Mouse (Mus musculus) liver, embryonic 12.5 days (tissue): ENCODE measurements around the gene Sim2. TPM values are rescaled to one million over a fixed set of nuclear protein-coding genes. Genes with fewer than 3 reads are reported as not detected.

Experiments
- ATAC-seq: fragments of 200-750 bp; cut with Nextera tagmentation; 2 replicates; pipeline ENCODE4 v1.8.0; 2017; ENCODE audit warnings: moderate number of reproducible peaks, mild to moderate bottlenecking, moderate library complexity
- H3K27ac ChIP-seq: fragments of 300-500 bp; sonication (generic); 2 replicates; pipeline ENCODE4 v1.5.1; 2016; ENCODE audit warnings: mild to moderate bottlenecking
- H3K27me3 ChIP-seq: fragments of 300-500 bp; sonication (generic); replicated peaks from 2 replicates; pipeline ENCODE4 v1.6.1; 2016; ENCODE audit warnings: mild to moderate bottlenecking, moderate library complexity
- H3K36me3 ChIP-seq: fragments of 300-500 bp; sonication (generic); 2 replicates; pipeline ENCODE4 v1.6.1; 2016; ENCODE audit warnings: mild to moderate bottlenecking, moderate library complexity
- H3K4me1 ChIP-seq: fragments of 300-500 bp; sonication (generic); 2 replicates; pipeline ENCODE4 v1.6.1; 2016
- H3K4me2 ChIP-seq: fragments of 300-500 bp; sonication (generic); 2 replicates; pipeline ENCODE4 v1.6.1; 2016; ENCODE audit warnings: mild to moderate bottlenecking, moderate library complexity
- H3K4me3 ChIP-seq: fragments of 300-500 bp; sonication (generic); 2 replicates; pipeline ENCODE4 v1.5.1; 2016; ENCODE audit warnings: mild to moderate bottlenecking, moderate library complexity
- H3K9ac ChIP-seq: fragments of 300-500 bp; sonication (generic); 2 replicates; pipeline ENCODE4 v1.6.1; 2016; ENCODE audit warnings: mild to moderate bottlenecking, moderate library complexity
- H3K9me3 ChIP-seq: fragments of 300-500 bp; sonication (generic); replicated peaks from 2 replicates; pipeline ENCODE4 v1.6.1; 2016; ENCODE audit warnings: mild to moderate bottlenecking, moderate library complexity
- WGBS: fragments of 180-500 bp; shearing (Covaris S2); methylation state at CpG from one replicate; pipeline ENCODE4 v1.1.7; 2016; ENCODE audit not compliant: insufficient replicate concordance; 5-methylcytosine and 5-hydroxymethylcytosine counted together
- microRNA-seq: library from miRNA; unstranded; fragments of <30 nt; microRNA quantifications from one replicate; pipeline ENCODE4, GENCODE M21; 2017
- polyA plus RNA-seq: library from polyadenylated mRNA; unstranded; fragments of >200 nt; fragmentation: Nextera tagmentation; extraction: Ambion mirVana; gene quantifications from 2 replicates; pipeline ENCODE4 v1.2.1, GENCODE M21; 2016

Sim2 gene
- polyA plus RNA-seq, 1 experiment from 2014 or later: not detected

DNA sequence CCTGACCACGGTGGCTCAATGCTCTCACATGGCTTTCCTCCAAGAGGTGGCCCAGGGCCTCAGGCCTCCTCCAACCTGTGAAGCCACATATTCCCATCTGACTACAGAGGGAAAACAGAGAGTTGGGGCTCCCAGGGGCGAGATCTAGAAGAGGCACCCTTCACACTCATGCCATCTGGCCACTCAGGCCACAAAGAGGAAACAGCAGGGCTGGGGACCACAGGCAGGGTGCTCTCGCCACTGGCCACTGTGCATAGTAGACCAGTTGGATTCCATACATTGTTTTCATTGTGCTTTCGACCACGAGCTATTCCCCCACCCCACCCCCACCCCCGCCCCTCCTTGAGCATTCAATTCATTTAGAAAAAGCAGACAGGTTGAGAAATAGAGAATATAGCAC, 77.3 kb downstream of the Sim2 start:
- ATAC-seq: no peak
- H3K9ac ChIP-seq: no peak overlapping the region
- H3K36me3 ChIP-seq: no peaks in the 10 kb centered on the region
- H3K9me3 ChIP-seq: no peaks in the 10 kb centered on the region
- H3K4me2 ChIP-seq: no peak overlapping the region
- H3K4me3 ChIP-seq: no peak overlapping the region
- 51% methylated on average over 6 of the region's 6 CpGs for WGBS
- H3K27me3 ChIP-seq: no peaks in the 10 kb centered on the region
- no peak overlapping the region for H3K27ac ChIP-seq
- peaks cover 6% of the 10 kb centered on the region for H3K4me1 ChIP-seq

DNA sequence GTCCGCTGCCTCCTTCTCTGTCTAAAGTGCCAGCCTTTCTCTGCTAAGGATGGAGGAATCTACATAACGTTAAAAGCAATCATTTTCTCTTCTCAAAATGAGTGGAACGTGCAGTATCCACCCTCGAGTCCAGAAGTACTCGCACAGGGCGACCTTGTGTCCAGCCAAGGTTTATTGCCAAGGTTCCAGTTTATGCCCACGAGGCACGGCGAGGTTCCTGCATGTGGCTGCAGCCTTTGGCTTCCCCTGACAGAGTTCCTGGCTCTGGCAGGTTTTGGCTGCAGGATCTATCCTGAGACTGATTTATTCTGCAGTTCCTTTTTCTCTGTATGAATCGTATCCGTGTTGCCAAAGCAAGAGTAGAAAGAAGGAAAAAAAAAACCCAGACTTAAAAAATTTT, 78.3 kb downstream of the Sim2 start:
- Histone ChIP-seq H3K36me3 (no peaks in the 10 kb centered on the region), H3K27ac (no peak overlapping the region), H3K9me3 (no peaks in the 10 kb centered on the region), H3K4me3 (no peak overlapping the region), H3K9ac (no peak overlapping the region), H3K4me2 (no peak overlapping the region), H3K4me1 (peaks cover 6% of the 10 kb centered on the region), H3K27me3 (no peaks in the 10 kb centered on the region)
- WGBS: 77% methylated on average over 11 of the region's 11 CpGs
- no peak for ATAC-seq

DNA sequence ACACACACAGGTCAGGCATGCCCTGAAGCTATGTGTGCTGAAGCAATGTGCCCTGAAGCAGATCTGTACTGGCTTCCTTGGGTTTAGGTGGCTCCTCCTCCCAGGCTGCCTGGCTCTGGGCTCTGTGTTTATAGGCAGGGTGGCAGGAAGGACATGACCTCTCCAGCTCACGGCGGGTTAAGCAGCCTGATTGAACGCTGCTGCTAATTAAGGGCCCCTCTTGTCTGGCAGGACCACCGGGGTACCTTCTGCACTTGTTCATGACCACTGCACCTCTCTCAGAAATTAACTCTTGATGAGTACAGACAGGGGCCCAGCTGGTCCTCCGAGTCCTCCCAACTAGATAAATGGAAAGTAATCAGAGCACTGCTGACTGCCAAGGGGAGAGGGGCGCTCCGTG, 79.5 kb downstream of the Sim2 start:
- no peak for ATAC-seq
- Histone ChIP-seq H3K36me3 (no peaks in the 10 kb centered on the region), H3K9ac (no peak overlapping the region), H3K4me2 (no peak overlapping the region), H3K9me3 (no peaks in the 10 kb centered on the region), H3K27ac (no peak overlapping the region), H3K27me3 (no peaks in the 10 kb centered on the region), H3K4me1 (peaks cover 6% of the 10 kb centered on the region), H3K4me3 (no peak overlapping the region)
- WGBS: 46% methylated on average over 7 of the region's 7 CpGs

- 34% methylated on average over 5 of the region's 5 CpGs for WGBS
- no peaks in the 10 kb centered on the region for H3K36me3 ChIP-seq
- no peak overlapping the region for H3K27ac ChIP-seq
- no peak for ATAC-seq
- no peak overlapping the region for H3K4me3 ChIP-seq
- H3K4me2 ChIP-seq: no peak overlapping the region
- peaks cover 6% of the 10 kb centered on the region for H3K4me1 ChIP-seq
- H3K9ac ChIP-seq: no peak overlapping the region
- H3K9me3 ChIP-seq: no peaks in the 10 kb centered on the region
- H3K27me3 ChIP-seq: no peaks in the 10 kb centered on the region
Observed at GRCm38 (mm10) chr16:94164978-94165377, 80.2 kb downstream of the Sim2 start.

GRCm38 (mm10) chr16:94168655-94169545, 84.2 kb downstream of the Sim2 start:
- 74% methylated on average over 16 of the region's 16 CpGs for WGBS
- H3K4me2 ChIP-seq: no peak overlapping the region
- no peaks in the 10 kb centered on the region for H3K27me3 ChIP-seq
- no peaks in the 10 kb centered on the region for H3K9me3 ChIP-seq
- peaks cover 6% of the 10 kb centered on the region for H3K4me1 ChIP-seq
- ATAC-seq: no peak
- H3K36me3 ChIP-seq: no peaks in the 10 kb centered on the region
- H3K27ac ChIP-seq: no peak overlapping the region
- H3K9ac ChIP-seq: no peak overlapping the region
- no peak overlapping the region for H3K4me3 ChIP-seq

DNA sequence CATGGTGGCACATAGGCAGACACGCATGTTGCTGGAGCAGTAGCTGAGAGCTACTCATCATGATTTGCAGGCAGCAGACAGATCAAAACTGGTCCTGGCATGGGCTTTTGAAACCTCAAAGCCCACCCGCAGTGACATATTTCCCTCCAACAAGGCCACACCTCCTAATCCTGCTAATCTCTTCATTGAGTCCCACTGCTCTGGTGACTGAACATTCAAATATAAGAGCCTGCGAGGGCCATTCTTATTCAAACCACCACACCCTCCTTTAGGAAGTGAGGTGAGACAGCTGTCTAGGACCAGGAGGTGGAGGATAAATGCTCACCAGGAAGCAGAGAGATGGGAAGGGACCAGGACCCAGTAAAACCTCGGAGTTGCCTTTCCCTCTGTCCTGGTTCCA, 85.5 kb downstream of the Sim2 start:
- H3K9me3 ChIP-seq: no peaks in the 10 kb centered on the region
- no peaks in the 10 kb centered on the region for H3K36me3 ChIP-seq
- H3K4me3 ChIP-seq: no peak overlapping the region
- 52% methylated on average over 4 of the region's 4 CpGs for WGBS
- no peak overlapping the region for H3K27ac ChIP-seq
- no peak overlapping the region for H3K9ac ChIP-seq
- H3K27me3 ChIP-seq: no peaks in the 10 kb centered on the region
- H3K4me2 ChIP-seq: no peak overlapping the region
- ATAC-seq: no peak
- no peaks in the 10 kb centered on the region for H3K4me1 ChIP-seq

- H3K4me1 ChIP-seq: 0 out of 2 replicates have a peak, but pooled peaks cover 9% of the 10 kb centered on the region
- no peak overlapping the region for H3K27ac ChIP-seq
- no peak overlapping the region for H3K4me2 ChIP-seq
- no peak overlapping the region for H3K4me3 ChIP-seq
- WGBS: 63% methylated on average over 1 of the region's 1 CpGs
- no peak overlapping the region for H3K9ac ChIP-seq
- no peaks in the 10 kb centered on the region for H3K36me3 ChIP-seq
- ATAC-seq: no peak
- H3K27me3 ChIP-seq: peaks cover 11% of the 10 kb centered on the region; the same call in 1 of the 2 replicates
- H3K9me3 ChIP-seq: no peaks in the 10 kb centered on the region
Observed at GRCm38 (mm10) chr16:94173361-94173760, 88.6 kb downstream of the Sim2 start.

- no peak overlapping the region for H3K4me3 ChIP-seq
- WGBS: 65% methylated on average over 7 of the region's 7 CpGs
- H3K36me3 ChIP-seq: no peaks in the 10 kb centered on the region
- no peak overlapping the region for H3K9ac ChIP-seq
- H3K27ac ChIP-seq: no peak overlapping the region
- ATAC-seq: no peak
- no peaks in the 10 kb centered on the region for H3K9me3 ChIP-seq
- no peak overlapping the region for H3K4me2 ChIP-seq
- H3K4me1 ChIP-seq: 0 out of 2 replicates have a peak, but pooled peaks cover 9% of the 10 kb centered on the region
- H3K27me3 ChIP-seq: peaks cover 26% of the 10 kb centered on the region
Observed at GRCm38 (mm10) chr16:94175366-94175986, 90.7 kb downstream of the Sim2 start.

Small RNAs within 50 kb of the gene (microRNA-seq; reads per million reads assigned to microRNA genes)
- not detected for gene Gm23062

Other genes starting within 250 kb of the Sim2 start
- 66.9 and 71.2 TPM in 2 replicates for gene Chaf1b, start 201.0 kb upstream of the Sim2 start, polyA plus RNA-seq
- 0.19 and 0.30 TPM in 2 replicates for gene Cldn14, start 76.1 kb upstream of the Sim2 start, polyA plus RNA-seq
- gene Hlcs, start 228.6 kb downstream of the Sim2 start, polyA plus RNA-seq: 4.4 and 4.9 TPM in 2 replicates
- gene Ripply3, start 243.5 kb downstream of the Sim2 start, polyA plus RNA-seq: 2.4 and 3.1 TPM in 2 replicates